35 mouse cellular contexts compared by ENCODE assay signal in the genomic region with DNA sequence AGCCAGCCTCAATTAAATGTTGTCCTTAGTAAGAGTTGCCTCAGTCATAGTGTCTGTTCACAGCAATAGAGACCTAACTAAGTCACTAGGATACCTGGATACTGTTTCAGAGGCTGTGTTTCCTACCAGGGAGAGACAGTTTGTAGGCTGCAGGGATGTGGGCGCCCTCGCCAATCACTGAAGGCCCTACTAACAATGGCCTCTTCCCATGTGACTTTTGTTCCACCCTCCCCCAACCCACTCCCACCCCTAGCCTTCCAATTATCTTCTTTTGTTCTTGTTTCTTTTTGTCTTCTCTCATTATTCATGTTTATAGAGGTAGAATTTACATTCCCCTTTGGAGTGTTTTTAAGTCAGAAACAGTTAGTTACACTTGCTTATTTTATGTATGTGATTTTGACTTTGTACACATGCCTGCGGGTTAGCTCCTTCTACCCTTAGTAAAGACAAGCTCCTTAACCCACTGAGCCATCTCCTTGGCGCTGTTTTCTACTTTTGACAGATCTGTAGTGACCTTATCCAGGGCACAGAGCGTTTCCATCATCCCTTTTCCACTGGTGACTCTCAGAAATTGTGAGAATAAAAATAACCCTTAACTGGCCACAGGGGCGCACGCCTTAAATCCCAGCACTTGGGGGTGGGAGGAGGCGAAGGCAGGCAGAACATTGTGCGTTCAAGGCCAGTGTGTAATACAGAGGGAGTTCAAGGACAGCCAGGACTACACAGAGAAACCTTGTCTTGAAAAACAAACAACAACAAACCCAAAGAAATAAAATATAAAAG. TPM values are rescaled to one million over a fixed set of nuclear protein-coding genes. Genes with fewer than 3 reads are reported as not detected.
DNase-seq lines count a peak whose midpoint lies in the region; ATAC-seq and TF ChIP-seq lines count a peak whose summit lies in the region.
"Had no signal": no experiment of that assay in that cellular context is flagged by ENCODE, and none has a peak within 500 bp of the region (broad histone marks: within the 10 kb centered on the region; RNA-seq: fewer than 3 reads in every experiment).

No protein-coding gene starts in this region.

- no peak for ATAC-seq in liver, embryonic 14.5 days (ENCODE audit: insufficient read depth)
- no peak for ATAC-seq in liver, postnatal 0 days
- no peak for ATAC-seq in liver, embryonic 16.5 days (ENCODE audit: low read depth)
- ATAC-seq: forebrain, embryonic 14.5 days; hindbrain, embryonic 16.5 days had no signal

- intact Hi-C loops in heart, postnatal 14 days (cut with DNase I): no loop called here

- peaks cover 2% of the 10 kb centered on the region; the same call in 1 of the 2 replicates for H3K36me3 ChIP-seq in liver, embryonic 14.5 days (replicated peaks; ENCODE audit: control insufficient read depth, insufficient read depth, low read depth)
- peaks cover 9% of the 10 kb centered on the region for H3K36me3 ChIP-seq in liver, postnatal 0 days (replicated peaks; ENCODE audit: insufficient read depth, low read length)
- peaks cover 8% of the 10 kb centered on the region; the same call in 1 of the 2 replicates for H3K36me3 ChIP-seq in liver, embryonic 16.5 days (ENCODE audit: control insufficient read depth, insufficient read depth)
- H3K36me3 ChIP-seq: embryonic facial prominence, embryonic 12.5 days; heart, embryonic 12.5 days; kidney, embryonic 15.5 days; lung, embryonic 15.5 days; midbrain, embryonic 12.5 days had no signal

- no peaks in the 10 kb centered on the region for H3K27me3 ChIP-seq in liver, embryonic 14.5 days (ENCODE audit: control insufficient read depth, insufficient read depth, low read length)
- no peaks in the 10 kb centered on the region for H3K27me3 ChIP-seq in liver, postnatal 0 days (ENCODE audit: insufficient read depth, low read length)
- H3K27me3 ChIP-seq in liver, embryonic 16.5 days (ENCODE audit: control insufficient read depth, insufficient read depth, low read depth, low read length): no peaks in the 10 kb centered on the region
- H3K27me3 ChIP-seq: CH12.LX had no signal

- DNase-seq in adrenal gland, adult (ENCODE audit: inconsistent age in 2 of 2, low spot score in 1 of 2): peak; percentile 11 to 66
- no peak for DNase-seq in adrenal gland, adult 18-20 months (ENCODE audit: low spot score in 2 of 2)
- DNase-seq in liver, embryonic 14.5 days (ENCODE audit: low read depth in 3 of 3, low spot score in 3 of 3): no peak
- DNase-seq in liver, postnatal 0 days: no peak
- peak; percentile 70 for DNase-seq in ES-CJ7 (ENCODE audit: low read depth, low spot score)
- no peak for DNase-seq in thymus, postnatal 10 days (ENCODE audit: low spot score in 2 of 2)
- DNase-seq in heart, postnatal 14 days: no peak
- DNase-seq: adrenal gland, postnatal 14 days; cerebellum, adult 11 months; cerebellum, adult 9-10 months; embryo, embryonic 11 days; kidney, adult 18-20 months; left cerebral cortex, postnatal 4 days; right cerebral cortex, adult 18-20 months; right cerebral cortex, postnatal 4 days had no signal

- TF ChIP-seq EP300 in liver, embryonic 14.5 days (IDR thresholded peaks at IDR 0.05; ENCODE audit: low read depth): no peak
- TF ChIP-seq EP300 in liver, postnatal 0 days (IDR thresholded peaks at IDR 0.05; ENCODE audit: low read depth): no peak

- WGBS in liver, embryonic 14.5 days (ENCODE audit: insufficient replicate concordance): 73% methylated on average over 9 of the region's 9 CpGs
- 76% methylated on average over 9 of the region's 9 CpGs for WGBS in liver, postnatal 0 days (ENCODE audit: insufficient replicate concordance)
- WGBS in liver, embryonic 16.5 days (ENCODE audit: insufficient replicate concordance): 77% methylated on average over 9 of the region's 9 CpGs

- H3K9me3 ChIP-seq in liver, embryonic 14.5 days (ENCODE audit: control insufficient read depth, low read length): no peaks in the 10 kb centered on the region
- H3K9me3 ChIP-seq in liver, postnatal 0 days (ENCODE audit: low read length): no peaks in the 10 kb centered on the region
- H3K9me3 ChIP-seq in liver, embryonic 16.5 days (replicated peaks; ENCODE audit: control insufficient read depth, low read length): no peaks in the 10 kb centered on the region
- H3K9me3 ChIP-seq: embryonic facial prominence, embryonic 12.5 days; heart, embryonic 12.5 days; kidney, embryonic 15.5 days; lung, embryonic 15.5 days; midbrain, embryonic 12.5 days had no signal

- no peak for TF ChIP-seq CTCF in liver, embryonic 14.5 days (IDR thresholded peaks at IDR 0.05; ENCODE audit: low read depth)
- TF ChIP-seq CTCF in liver, postnatal 0 days (IDR thresholded peaks at IDR 0.05; ENCODE audit: low read depth): no peak

- no peak overlapping the region for H3K4me3 ChIP-seq in liver, embryonic 14.5 days (ENCODE audit: insufficient read depth in 1 of 2, low read depth in 2 of 2, low read length in 2 of 2)
- no peak overlapping the region for H3K4me3 ChIP-seq in liver, postnatal 0 days (ENCODE audit: low read depth, low read length)
- no peak overlapping the region for H3K4me3 ChIP-seq in liver, embryonic 16.5 days (ENCODE audit: low read depth, low read length)
- H3K4me3 ChIP-seq: embryonic facial prominence, embryonic 12.5 days; heart, adult 2 months; heart, embryonic 12.5 days; kidney, embryonic 15.5 days; left cerebral cortex, adult 2 months; lung, embryonic 15.5 days; midbrain, embryonic 12.5 days had no signal

- H3K27ac ChIP-seq in liver, embryonic 14.5 days: peak overlapping the region; percentile 93
- H3K27ac ChIP-seq in liver, postnatal 0 days (ENCODE audit: low read depth): no peak overlapping the region
- peak overlapping the region; percentile 87; the same call in 1 of the 2 replicates for H3K27ac ChIP-seq in liver, embryonic 16.5 days (ENCODE audit: low read length)
- H3K27ac ChIP-seq: embryonic facial prominence, embryonic 12.5 days; heart, adult 2 months; kidney, embryonic 15.5 days; left cerebral cortex, adult 2 months; lung, embryonic 15.5 days; midbrain, embryonic 12.5 days had no signal

- no peak overlapping the region for H3K9ac ChIP-seq in liver, embryonic 14.5 days (replicated peaks)
- H3K9ac ChIP-seq in liver, postnatal 0 days (replicated peaks): no peak overlapping the region
- H3K9ac ChIP-seq in liver, embryonic 16.5 days (ENCODE audit: low read depth, low read length): no peak overlapping the region
- H3K9ac ChIP-seq: embryonic facial prominence, embryonic 12.5 days; heart, embryonic 12.5 days; kidney, embryonic 15.5 days; lung, embryonic 15.5 days; midbrain, embryonic 12.5 days had no signal

- peaks cover 32 to 36% of the 10 kb centered on the region in 2 experiments for H3K4me1 ChIP-seq in liver, embryonic 14.5 days (replicated peaks; ENCODE audit: control insufficient read depth in 2 of 2, insufficient read depth in 2 of 2, low read length in 1 of 2)
- H3K4me1 ChIP-seq in liver, postnatal 0 days (ENCODE audit: insufficient read depth): peaks cover 36% of the 10 kb centered on the region
- peaks cover 33% of the 10 kb centered on the region for H3K4me1 ChIP-seq in liver, embryonic 16.5 days (ENCODE audit: control insufficient read depth, low read depth, low read length)

- no peak overlapping the region for H3K4me2 ChIP-seq in liver, embryonic 14.5 days (ENCODE audit: low read depth)
- H3K4me2 ChIP-seq in liver, postnatal 0 days (ENCODE audit: low read depth, low read length): no peak overlapping the region
- H3K4me2 ChIP-seq in liver, embryonic 16.5 days (ENCODE audit: low read depth, low read length): no peak overlapping the region
- H3K4me2 ChIP-seq: embryonic facial prominence, embryonic 12.5 days; heart, embryonic 12.5 days; kidney, embryonic 15.5 days; lung, embryonic 15.5 days; midbrain, embryonic 12.5 days had no signal

RNA-seq across cellular contexts. Expression of a gene that starts 0.8 kb away (rescaled TPM):
- under 1 TPM; 0.63 to 0.64 TPM for total RNA-seq in adrenal gland, adult 18-20 months (2021)
- polyA plus RNA-seq in liver, embryonic 14.5 days (2012; rRNA removed): 22.5 and 27.6 TPM in 2 replicates
- 20.9 and 21.9 TPM in 2 replicates for polyA plus RNA-seq in liver, embryonic 14.5 days (2014; fragmentation: Nextera tagmentation; extraction: Ambion mirVana)
- 6.9 and 8.6 TPM in 2 replicates for polyA plus RNA-seq in liver, postnatal 0 days (2015; fragmentation: Nextera tagmentation; extraction: Ambion mirVana)
- 24.3 and 26.4 TPM in 2 replicates for polyA plus RNA-seq in liver, embryonic 16.5 days (2015; fragmentation: Nextera tagmentation; extraction: Ambion mirVana)
- under 1 TPM in 1 of 2 experiments, not detected in 1; 0.24 TPM for total RNA-seq in heart, postnatal 14 days (2021)
- total RNA-seq: gastrocnemius, adult 8-10 months; gastrocnemius, postnatal 4 days; heart, adult 2 months; hematopoietic stem cell, adult 5-6 weeks had no signal
- polyA plus RNA-seq: forebrain, embryonic 14.5 days; intestine, embryonic 14.5 days had no signal

RNA-seq across cellular contexts. Expression of a gene that starts 1.6 kb away (rescaled TPM):
- total RNA-seq in adrenal gland, adult 18-20 months (2021): not detected
- polyA plus RNA-seq in liver, embryonic 14.5 days (2012; rRNA removed): 0.85 and 2.1 TPM in 2 replicates
- polyA plus RNA-seq in liver, embryonic 14.5 days (2014; fragmentation: Nextera tagmentation; extraction: Ambion mirVana): 2.5 and 2.9 TPM in 2 replicates
- 61.6 and 65.5 TPM in 2 replicates for polyA plus RNA-seq in liver, postnatal 0 days (2015; fragmentation: Nextera tagmentation; extraction: Ambion mirVana)
- 15.0 and 17.5 TPM in 2 replicates for polyA plus RNA-seq in liver, embryonic 16.5 days (2015; fragmentation: Nextera tagmentation; extraction: Ambion mirVana)
- under 1 TPM in 1 of 2 experiments, not detected in 1; 0.65 TPM for total RNA-seq in heart, postnatal 14 days (2021)
- total RNA-seq: gastrocnemius, adult 8-10 months; heart, adult 2 months; hematopoietic stem cell, adult 5-6 weeks; layer of hippocampus, adult 18-20 months; layer of hippocampus, postnatal 14 days; left cerebral cortex, adult 2 months; left cerebral cortex, postnatal 4 days; megakaryocyte, adult 5-6 weeks had no signal
- polyA plus RNA-seq: forebrain, embryonic 14.5 days; intestine, embryonic 14.5 days had no signal

RNA-seq across cellular contexts. Expression of a gene that starts 4.9 kb away (rescaled TPM):
- total RNA-seq in adrenal gland, adult 18-20 months (2021): 1 to 10 TPM; 5.4 to 5.7 TPM
- polyA plus RNA-seq in liver, embryonic 14.5 days (2012; rRNA removed): 1.3 and 1.5 TPM in 2 replicates
- polyA plus RNA-seq in liver, embryonic 14.5 days (2014; fragmentation: Nextera tagmentation; extraction: Ambion mirVana): 1.1 and 1.5 TPM in 2 replicates
- polyA plus RNA-seq in liver, postnatal 0 days (2015; fragmentation: Nextera tagmentation; extraction: Ambion mirVana): 2.8 and 3.6 TPM in 2 replicates
- 2.1 and 2.7 TPM in 2 replicates for polyA plus RNA-seq in liver, embryonic 16.5 days (2015; fragmentation: Nextera tagmentation; extraction: Ambion mirVana)
- 1 to 10 TPM; 5.0 to 9.7 TPM for total RNA-seq in heart, postnatal 14 days (2021)
- total RNA-seq: megakaryocyte, adult 5-6 weeks had no signal

RNA-seq across cellular contexts. Expression of a gene that starts 8.3 kb away (rescaled TPM):
- total RNA-seq in adrenal gland, adult 18-20 months (2021): 1,000 to 10,000 TPM in 1 of 2 experiments, 100 to 1,000 TPM in 1; 918 to 1,521 TPM
- 55.8 and 72.9 TPM in 2 replicates for polyA plus RNA-seq in liver, embryonic 14.5 days (2012; rRNA removed)
- polyA plus RNA-seq in liver, embryonic 14.5 days (2014; fragmentation: Nextera tagmentation; extraction: Ambion mirVana): 106 and 111 TPM in 2 replicates
- 1,168 and 1,173 TPM in 2 replicates for polyA plus RNA-seq in liver, postnatal 0 days (2015; fragmentation: Nextera tagmentation; extraction: Ambion mirVana)
- 125 and 137 TPM in 2 replicates for polyA plus RNA-seq in liver, embryonic 16.5 days (2015; fragmentation: Nextera tagmentation; extraction: Ambion mirVana)
- total RNA-seq in heart, postnatal 14 days (2021): 1,000 to 10,000 TPM; 1,290 to 1,409 TPM

RNA-seq across cellular contexts. Expression of a gene that starts 13.1 kb away (rescaled TPM):
- not detected for total RNA-seq in adrenal gland, adult 18-20 months (2021)
- polyA plus RNA-seq in liver, embryonic 14.5 days (2012; rRNA removed): 0.08 and 0.10 TPM in 2 replicates
- polyA plus RNA-seq in liver, embryonic 14.5 days (2014; fragmentation: Nextera tagmentation; extraction: Ambion mirVana): 0.08 TPM in 1 of 2 replicates, not detected in the other
- polyA plus RNA-seq in liver, postnatal 0 days (2015; fragmentation: Nextera tagmentation; extraction: Ambion mirVana): 0.04 and 0.06 TPM in 2 replicates
- 0.06 and 0.14 TPM in 2 replicates for polyA plus RNA-seq in liver, embryonic 16.5 days (2015; fragmentation: Nextera tagmentation; extraction: Ambion mirVana)
- total RNA-seq in heart, postnatal 14 days (2021): not detected
- total RNA-seq: adrenal gland, postnatal 14 days; gastrocnemius, adult 8-10 months; gastrocnemius, postnatal 4 days; heart, adult 2 months; layer of hippocampus, postnatal 14 days; left cerebral cortex, adult 2 months; left cerebral cortex, postnatal 4 days had no signal
- polyA plus RNA-seq: C2C12; embryonic facial prominence, embryonic 12.5 days; forebrain, embryonic 14.5 days; heart, adult 2 months; heart, embryonic 12.5 days; heart, postnatal 0 days; hindbrain, embryonic 16.5 days; intestine, embryonic 14.5 days; midbrain, embryonic 12.5 days had no signal

Comparison
In these comparisons a context has a peak if more than half of its experiments do, and no peak if none do; other contexts are left out.
1. DNase-seq: peak in adrenal gland, adult (2 of 2) and ES-CJ7 (single experiment); none in adrenal gland, adult 18-20 months (0 of 2), liver, embryonic 14.5 days (0 of 3), liver, postnatal 0 days (single experiment), thymus, postnatal 10 days (0 of 2) and heart, postnatal 14 days (0 of 2).